Mouse (Mus musculus) MEL (cell line): Measurements from ENCODE around the gene Ephb6. TPM values are rescaled to one million over a fixed set of nuclear protein-coding genes. Genes with fewer than 3 reads are reported as not detected.

Experiments used
- DNase-seq: peaks from one replicate; pipeline ENCODE4 v3.0.0; 2011; ENCODE audit warnings: low read depth, low spot score
- H3K27ac ChIP-seq: 2 replicates; pipeline ENCODE4 v1.5.1; 2012; ENCODE audit warnings: low read depth, mild to moderate bottlenecking, control low read depth, low read length, moderate library complexity; ENCODE audit not compliant: control insufficient read depth
- H3K27me3 ChIP-seq, 2 experiments: fragments of 150-350 bp in 1 of 2; sonication (generic) in 1 of 2; 2 replicates each; pipeline ENCODE4 v1.6.1; 2012; ENCODE audit warnings: low read length in 2 of 2, mild to moderate bottlenecking in 2 of 2, improper control_type of control experiment in 1 of 2, moderate library complexity in 1 of 2; ENCODE audit not compliant: insufficient read depth in 2 of 2, control insufficient read depth in 1 of 2
- H3K36me3 ChIP-seq, 2 experiments: 2 replicates each; pipeline ENCODE4 v1.6.1; 2012 to 2014; ENCODE audit warnings: low read length in 2 of 2, improper control_type of control experiment in 1 of 2, inconsistent platforms in 1 of 2, mild to moderate bottlenecking in 1 of 2; ENCODE audit not compliant: insufficient read depth in 2 of 2, control insufficient read depth in 1 of 2
- H3K4me1 ChIP-seq, 2 experiments: fragments of 150-350 bp in 1 of 2; sonication (generic) in 1 of 2; 2 replicates each; pipeline ENCODE4 v1.6.1; 2012; ENCODE audit warnings: low read length in 2 of 2, improper control_type of control experiment in 1 of 2, mild to moderate bottlenecking in 1 of 2; ENCODE audit not compliant: insufficient read depth in 2 of 2, control insufficient read depth in 1 of 2
- H3K4me3 ChIP-seq, 2 experiments: fragments of 150-350 bp in 1 of 2; sonication (generic) in 1 of 2; 2 replicates each; pipeline ENCODE4 v1.5.1; 2012; ENCODE audit warnings: low read depth in 2 of 2, low read length in 2 of 2, mild to moderate bottlenecking in 2 of 2, moderate library complexity in 2 of 2, control low read depth in 1 of 2, improper control_type of control experiment in 1 of 2; ENCODE audit not compliant: control insufficient read depth in 1 of 2, insufficient read depth in 1 of 2
- H3K79me2 ChIP-seq: 2 replicates; pipeline ENCODE4 v1.6.1; 2012; ENCODE audit warnings: mild to moderate bottlenecking, low read length, moderate library complexity; ENCODE audit not compliant: control insufficient read depth, poor library complexity, insufficient read depth
- H3K9ac ChIP-seq: 2 replicates; pipeline ENCODE4 v1.6.1; 2012; ENCODE audit warnings: low read depth, mild to moderate bottlenecking, control low read depth, low read length, moderate library complexity; ENCODE audit not compliant: control insufficient read depth, poor library complexity, severe bottlenecking
- H3K9me3 ChIP-seq: fragments of 150-350 bp; sonication (generic); replicated peaks from 2 replicates; pipeline ENCODE4 v1.6.1; 2012; ENCODE audit warnings: mild to moderate bottlenecking, low read length, improper control_type of control experiment, moderate library complexity; ENCODE audit not compliant: insufficient read depth
- BHLHE40 ChIP-seq: IDR thresholded peaks from 2 replicates; pipeline ENCODE4 v1.6.1; 2012; ENCODE audit warnings: low read depth, mild to moderate bottlenecking, inconsistent platforms, low read length, improper control_type of control experiment, borderline replicate concordance
- CHD1 ChIP-seq: IDR thresholded peaks from 2 replicates; pipeline ENCODE4 v1.6.1; 2012; ENCODE audit warnings: low read depth, mild to moderate bottlenecking, inconsistent platforms, low read length, improper control_type of control experiment
- CHD2 ChIP-seq: IDR thresholded peaks from 2 replicates; pipeline ENCODE4 v1.6.1; 2011; ENCODE audit warnings: low read length, improper control_type of control experiment
- CTCF ChIP-seq, 3 experiments: IDR thresholded peaks in 2 of 3; conservative IDR thresholded peaks in 1 of 3; 2 replicates each; pipeline ENCODE4 v1.5.1; 2011 to 2012; ENCODE audit warnings: low read length in 3 of 3, low read depth in 2 of 3, mild to moderate bottlenecking in 2 of 3, improper control_type of control experiment in 1 of 3, inconsistent platforms in 1 of 3, mixed read lengths in 1 of 3, moderate library complexity in 1 of 3; ENCODE audit not compliant: control insufficient read depth in 1 of 3, insufficient read depth in 1 of 3, poor library complexity in 1 of 3, severe bottlenecking in 1 of 3
- ELF1 ChIP-seq: IDR thresholded peaks from 2 replicates; pipeline ENCODE4 v1.6.1; 2014; ENCODE audit warnings: low read depth, mild to moderate bottlenecking, inconsistent platforms, low read length, improper control_type of control experiment, moderate library complexity
- ETS1 ChIP-seq: IDR thresholded peaks from 2 replicates; pipeline ENCODE4 v1.6.1; 2012; ENCODE audit warnings: low read depth, mild to moderate bottlenecking, inconsistent platforms, low read length, improper control_type of control experiment, moderate library complexity
- JUND ChIP-seq: IDR thresholded peaks from 2 replicates; pipeline ENCODE4 v1.6.1; 2011; ENCODE audit warnings: low read depth, mild to moderate bottlenecking, improper control_type of control experiment, low read length
- KAT2A ChIP-seq: conservative IDR thresholded peaks from 2 replicates; pipeline ENCODE4 v1.6.1; 2012; ENCODE audit warnings: low read depth, low read length, improper control_type of control experiment, inconsistent platforms
- MXI1 ChIP-seq: IDR thresholded peaks from 2 replicates; pipeline ENCODE4 v1.6.1; 2011; ENCODE audit warnings: mild to moderate bottlenecking, low read depth, low read length, improper control_type of control experiment
- POLR2A ChIP-seq, 2 experiments: IDR thresholded peaks; 2 replicates each; pipeline ENCODE4 v1.6.1; 2011 to 2012; ENCODE audit warnings: low read length in 2 of 2, mild to moderate bottlenecking in 2 of 2, control low read depth in 1 of 2, improper control_type of control experiment in 1 of 2, low read depth in 1 of 2, moderate library complexity in 1 of 2; ENCODE audit not compliant: control insufficient read depth in 1 of 2, insufficient read depth in 1 of 2, poor library complexity in 1 of 2
- POLR2AphosphoS2 ChIP-seq: IDR thresholded peaks from 2 replicates; pipeline ENCODE4 v1.6.1; 2011; ENCODE audit warnings: low read length, improper control_type of control experiment
- POLR2AphosphoS5 ChIP-seq: IDR thresholded peaks from 2 replicates; pipeline ENCODE4 v1.6.1; 2012; ENCODE audit warnings: low read depth, borderline replicate concordance, mild to moderate bottlenecking, inconsistent platforms, low read length, moderate library complexity, mixed read lengths
- TCF12 ChIP-seq: IDR thresholded peaks from 2 replicates; pipeline ENCODE4 v1.6.1; 2014; ENCODE audit warnings: low read depth, mild to moderate bottlenecking, inconsistent platforms, low read length, improper control_type of control experiment, moderate library complexity
- UBTF ChIP-seq: IDR thresholded peaks from 2 replicates; pipeline ENCODE4 v1.6.1; 2012; ENCODE audit warnings: low read depth, mild to moderate bottlenecking, inconsistent platforms, low read length, improper control_type of control experiment, moderate library complexity, borderline replicate concordance; ENCODE audit not compliant: insufficient read depth
- USF1 ChIP-seq: IDR thresholded peaks from 2 replicates; pipeline ENCODE4 v1.6.1; 2014; ENCODE audit warnings: low read depth, mild to moderate bottlenecking, inconsistent platforms, low read length, improper control_type of control experiment, moderate library complexity
- ZC3H11A ChIP-seq: IDR thresholded peaks from 2 replicates; pipeline ENCODE4 v1.6.1; 2012; ENCODE audit warnings: low read depth, mild to moderate bottlenecking, inconsistent platforms, low read length, improper control_type of control experiment
- ZKSCAN1 ChIP-seq: IDR thresholded peaks from 2 replicates; pipeline ENCODE4 v1.6.1; 2012; ENCODE audit warnings: low read depth, mild to moderate bottlenecking, inconsistent platforms, low read length, improper control_type of control experiment, moderate library complexity
- ZNF384 ChIP-seq: IDR thresholded peaks from 2 replicates; pipeline ENCODE4 v1.6.1; 2012; ENCODE audit warnings: low read depth, mild to moderate bottlenecking, inconsistent platforms, low read length, improper control_type of control experiment
- polyA plus RNA-seq, 2 experiments: library from polyadenylated mRNA; stranded (reverse) in 1 of 2; unstranded in 1 of 2; fragments of >175 nt in 1 of 2; fragments of >200 nt in 1 of 2; gene quantifications; 2 replicates each; pipeline versions ENCODE4 v1.2.1 to v1.2.4; 2012; ENCODE audit warnings: low replicate concordance in 2 of 2, low read depth in 1 of 2; ENCODE audit not compliant: insufficient read length in 2 of 2, insufficient read depth in 1 of 2, missing spikeins in 1 of 2
- total RNA-seq: library from RNA; depleted of rRNA; stranded (reverse); fragments of 300-350 nt; gene quantifications from 2 replicates; pipeline ENCODE4 v1.2.3, GENCODE M21; 2012; rRNA removed

Ephb6 gene
- total RNA-seq (0.88 and 1.0 TPM in 2 replicates), polyA plus RNA-seq (1 to 10 TPM in 1 of 2 experiments, not detected in 1; 5.2 TPM)

DNA sequence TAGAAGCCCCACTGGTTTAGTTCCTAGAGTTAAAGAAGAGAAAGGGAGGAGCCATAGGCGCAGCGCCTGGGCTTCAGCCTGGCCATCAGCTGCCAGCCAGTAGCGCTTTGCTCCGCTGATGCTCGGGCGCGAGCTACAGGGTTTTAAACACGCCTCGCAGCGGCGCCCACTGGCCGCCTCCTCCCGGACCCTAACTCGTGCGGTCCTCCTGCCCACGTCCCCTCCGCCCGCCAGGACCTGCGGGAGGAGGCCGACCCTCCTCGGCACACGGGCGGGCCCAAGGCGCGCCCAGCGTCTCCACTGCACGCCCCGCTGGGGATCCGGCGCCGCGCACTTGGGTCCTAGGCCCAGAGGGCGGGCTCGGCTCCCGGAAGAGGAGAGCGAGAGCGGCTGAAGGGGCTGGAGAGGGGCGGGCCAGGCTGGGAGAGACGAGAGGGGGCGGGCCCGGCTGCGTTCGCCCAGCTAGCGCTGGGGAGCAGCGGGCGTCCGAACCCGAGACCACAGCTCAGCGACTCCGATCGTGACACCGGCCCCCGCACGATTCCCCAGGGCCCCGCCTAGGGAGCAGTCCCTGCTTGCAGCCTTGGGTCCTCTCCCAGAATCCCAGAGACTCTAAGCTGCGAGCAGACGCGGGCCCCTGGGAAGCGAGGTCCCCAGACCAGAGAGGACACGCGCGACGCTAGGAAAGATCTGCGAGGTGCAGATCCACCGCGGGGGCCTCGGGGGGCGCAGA lies at the start of gene Ephb6:
TSS of gene Ephb6 (plus strand) at position 422 of the 733 bp plus-strand sequence.
- Histone ChIP-seq H3K79me2 (no peaks in the 10 kb centered on the region; the same call in 1 of the 2 replicates), H3K36me3 (no peaks in the 10 kb centered on the region), H3K4me1 (no peaks in the 10 kb centered on the region), H3K9me3 (no peaks in the 10 kb centered on the region), H3K9ac (peak within 1 kb of the TSS; percentile 71), H3K27ac (no peak within 1 kb of the TSS), H3K27me3 (peaks cover 0 to 2% of the 10 kb centered on the region in 2 experiments; a peak in 2 of 4 replicates), H3K4me3 (peak within 1 kb of the TSS; percentile 82 to 83)
- TF ChIP-seq POLR2AphosphoS2 (no peak), TCF12 (no peak), POLR2A (IDR thresholded peaks at IDR 0.05; ENCODE audit: control insufficient read depth in 1 of 2, insufficient read depth in 1 of 2, low read depth in 1 of 2, low read length in 2 of 2, poor library complexity in 1 of 2) (peak; percentile 35 to 41; a peak in 2 of 4 replicates), ELF1 (peak; percentile 62; the same call in 1 of the 2 replicates), UBTF (peak; percentile 74; the same call in 1 of the 2 replicates), MXI1 (peak; percentile 53; the same call in 1 of the 2 replicates)
- DNase-seq = peak; percentile 83

DNA sequence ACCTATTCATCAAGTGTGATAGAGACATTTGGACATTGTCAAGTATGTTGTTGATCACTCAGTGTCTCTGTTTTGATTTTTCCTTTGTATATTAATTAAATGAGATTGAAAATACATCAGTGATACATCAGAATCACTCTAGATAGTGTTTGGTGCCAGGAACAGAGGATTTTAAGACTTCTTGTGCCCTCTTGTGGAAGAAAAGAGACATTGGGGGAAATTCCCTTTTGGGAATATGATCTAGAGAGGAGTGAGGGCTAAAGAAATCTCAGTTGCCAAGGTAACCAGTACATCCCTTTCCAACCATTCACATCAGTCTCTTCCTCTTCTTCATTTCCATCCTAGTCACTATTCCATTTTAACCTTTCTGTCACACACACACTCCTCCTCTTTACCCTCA lies 48.9 kb upstream of the Ephb6 start:
- no peak for DNase-seq
- Histone ChIP-seq H3K36me3 (no peaks in the 10 kb centered on the region), H3K27ac (no peak overlapping the region), H3K27me3 (no peaks in the 10 kb centered on the region), H3K4me1 (no peaks in the 10 kb centered on the region), H3K4me3 (no peak overlapping the region), H3K9me3 (no peaks in the 10 kb centered on the region), H3K9ac (no peak overlapping the region), H3K79me2 (no peaks in the 10 kb centered on the region)
- no peak for TF ChIP-seq POLR2A (IDR thresholded peaks at IDR 0.05; ENCODE audit: control insufficient read depth in 1 of 2, insufficient read depth in 1 of 2, low read depth in 1 of 2, low read length in 2 of 2, poor library complexity in 1 of 2)
- TF ChIP-seq CTCF (IDR thresholded peaks at IDR 0.05 in 2 of 3, conservative IDR thresholded peaks at IDR 0.05 in 1 of 3; ENCODE audit: control insufficient read depth in 1 of 3, insufficient read depth in 1 of 3, low read depth in 2 of 3, low read length in 3 of 3, poor library complexity in 1 of 3, severe bottlenecking in 1 of 3) = peak in 1 of 3 experiments; percentile 13; a peak in 2 of 6 replicates

DNA sequence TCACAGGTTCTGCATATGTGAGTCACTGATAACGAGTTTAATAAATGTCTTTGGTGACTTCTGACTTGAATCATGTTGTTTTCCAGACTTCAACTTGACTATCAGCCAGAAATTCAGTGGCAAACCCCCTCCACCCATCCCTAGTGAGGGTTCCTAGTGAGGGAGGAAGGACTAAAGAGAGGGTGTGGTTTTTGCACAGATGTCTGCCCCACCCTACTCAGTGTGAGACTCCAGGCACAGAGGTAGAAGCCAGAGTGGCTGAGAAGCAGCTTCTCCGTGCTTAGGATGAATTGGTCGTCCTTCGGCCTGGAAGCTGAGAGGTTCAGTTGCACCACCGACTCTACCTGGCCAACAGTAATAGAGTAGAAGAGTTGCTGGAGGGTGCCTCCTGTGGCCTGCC lies 47.8 kb upstream of the Ephb6 start:
- Histone ChIP-seq H3K9ac (no peak overlapping the region), H3K36me3 (no peaks in the 10 kb centered on the region), H3K27ac (no peak overlapping the region), H3K4me3 (no peak overlapping the region), H3K27me3 (no peaks in the 10 kb centered on the region), H3K4me1 (no peaks in the 10 kb centered on the region), H3K79me2 (no peaks in the 10 kb centered on the region), H3K9me3 (no peaks in the 10 kb centered on the region)
- peak; percentile 10 for DNase-seq
- TF ChIP-seq POLR2A (IDR thresholded peaks at IDR 0.05; ENCODE audit: control insufficient read depth in 1 of 2, insufficient read depth in 1 of 2, low read depth in 1 of 2, low read length in 2 of 2, poor library complexity in 1 of 2) (no peak), ETS1 (no peak), KAT2A (no peak), POLR2AphosphoS2 (no peak), ZNF384 (no peak), ZKSCAN1 (no peak), USF1 (no peak), CHD1 (no peak), POLR2AphosphoS5 (no peak), CHD2 (no peak), ZC3H11A (no peak), BHLHE40 (no peak), JUND (no peak), MXI1 (no peak)
